Mouse (Mus musculus) CH12.LX (cell line): ENCODE measurements around the gene Olfr1325. TPM values are rescaled to one million over a fixed set of nuclear protein-coding genes. Genes with fewer than 3 reads are reported as not detected.

Experiments used
- polyA plus RNA-seq: library from polyadenylated mRNA; unstranded; fragments of >175 nt; gene quantifications from 2 replicates; pipeline ENCODE4 v1.2.1, GENCODE M21; 2012; ENCODE audit warnings: low read depth; ENCODE audit not compliant: insufficient read length
- total RNA-seq, 2 experiments: library from RNA; depleted of rRNA; stranded (reverse); fragments of 300-350 nt in 1 of 2; fragments of >200 nt in 1 of 2; gene quantifications; 2 replicates each; pipeline ENCODE4 v1.2.3; 2012 to 2014

The Olfr1325 gene
- total and polyA plus RNA-seq, 3 experiments: not detected

Other genes with a start within 250 kb of the Olfr1325 start
- 57.9 and 68.6 TPM in 2 replicates for gene Lage3, start 239.1 kb upstream of the Olfr1325 start, total RNA-seq (2012; rRNA removed)
- 102 and 118 TPM in 2 replicates for gene Lage3, start 239.1 kb upstream of the Olfr1325 start, total RNA-seq (2014; rRNA removed)
- gene Lage3, start 239.1 kb upstream of the Olfr1325 start, polyA plus RNA-seq: 56.8 and 67.4 TPM in 2 replicates
- 12.7 and 18.8 TPM in 2 replicates for gene Ubl4a, start 219.5 kb upstream of the Olfr1325 start, total RNA-seq (2012; rRNA removed)
- gene Ubl4a, start 219.5 kb upstream of the Olfr1325 start, total RNA-seq (2014; rRNA removed): 17.6 and 19.3 TPM in 2 replicates
- 39.2 and 39.3 TPM in 2 replicates for gene Ubl4a, start 219.5 kb upstream of the Olfr1325 start, polyA plus RNA-seq
- gene Slc10a3, start 219.3 kb upstream of the Olfr1325 start, total RNA-seq (2012; rRNA removed): 7.4 and 11.6 TPM in 2 replicates
- gene Slc10a3, start 219.3 kb upstream of the Olfr1325 start, total RNA-seq (2014; rRNA removed): 14.1 and 14.7 TPM in 2 replicates
- gene Slc10a3, start 219.3 kb upstream of the Olfr1325 start, polyA plus RNA-seq: 11.2 and 12.0 TPM in 2 replicates
- gene Fam3a, start 199.4 kb upstream of the Olfr1325 start, total RNA-seq (2012; rRNA removed): 8.7 and 12.5 TPM in 2 replicates
- gene Fam3a, start 199.4 kb upstream of the Olfr1325 start, total RNA-seq (2014; rRNA removed): 7.1 and 7.7 TPM in 2 replicates
- gene Fam3a, start 199.4 kb upstream of the Olfr1325 start, polyA plus RNA-seq: 8.3 and 12.3 TPM in 2 replicates
- 37.9 and 40.6 TPM in 2 replicates for gene Ikbkg, start 199.4 kb upstream of the Olfr1325 start, total RNA-seq (2012; rRNA removed)
- 25.0 and 26.4 TPM in 2 replicates for gene Ikbkg, start 199.4 kb upstream of the Olfr1325 start, total RNA-seq (2014; rRNA removed)
- 20.5 and 28.3 TPM in 2 replicates for gene Ikbkg, start 199.4 kb upstream of the Olfr1325 start, polyA plus RNA-seq
- 35.9 and 41.0 TPM in 2 replicates for gene G6pdx, start 163.5 kb upstream of the Olfr1325 start, total RNA-seq (2012; rRNA removed)
- gene G6pdx, start 163.5 kb upstream of the Olfr1325 start, total RNA-seq (2014; rRNA removed): 42.3 and 44.0 TPM in 2 replicates
- gene G6pdx, start 163.5 kb upstream of the Olfr1325 start, polyA plus RNA-seq: 61.8 and 70.5 TPM in 2 replicates
- gene Gm6880, start 111.3 kb upstream of the Olfr1325 start, total RNA-seq (2012; rRNA removed): 0.25 and 0.59 TPM in 2 replicates
- gene Gm6880, start 111.3 kb upstream of the Olfr1325 start, total RNA-seq (2014; rRNA removed): not detected in 2 replicates
- not detected in 2 replicates for gene Gm6880, start 111.3 kb upstream of the Olfr1325 start, polyA plus RNA-seq
- not detected in 2 replicates for gene Olfr1326-ps1, start 17.8 kb upstream of the Olfr1325 start, total RNA-seq (2012; rRNA removed)
- gene Olfr1326-ps1, start 17.8 kb upstream of the Olfr1325 start, total RNA-seq (2014; rRNA removed): not detected in 2 replicates
- gene Olfr1326-ps1, start 17.8 kb upstream of the Olfr1325 start, polyA plus RNA-seq: not detected in 2 replicates
- 0.17 and 0.21 TPM in 2 replicates for gene Gm5640, start 53.0 kb downstream of the Olfr1325 start, total RNA-seq (2012; rRNA removed)
- 0.26 and 0.45 TPM in 2 replicates for gene Gm5640, start 53.0 kb downstream of the Olfr1325 start, total RNA-seq (2014; rRNA removed)
- gene Gm5640, start 53.0 kb downstream of the Olfr1325 start, polyA plus RNA-seq: 0.44 and 0.50 TPM in 2 replicates
- not detected in 2 replicates for gene Gm6890, start 148.2 kb downstream of the Olfr1325 start, total RNA-seq (2012; rRNA removed)
- not detected in 2 replicates for gene Gm6890, start 148.2 kb downstream of the Olfr1325 start, total RNA-seq (2014; rRNA removed)
- gene Gm6890, start 148.2 kb downstream of the Olfr1325 start, polyA plus RNA-seq: not detected in 2 replicates
- gene Gm5936, start 244.5 kb downstream of the Olfr1325 start, total RNA-seq (2012; rRNA removed): 0.04 and 0.13 TPM in 2 replicates
- gene Gm5936, start 244.5 kb downstream of the Olfr1325 start, total RNA-seq (2014; rRNA removed): 0.18 and 0.44 TPM in 2 replicates
- gene Gm5936, start 244.5 kb downstream of the Olfr1325 start, polyA plus RNA-seq: 0.17 and 0.86 TPM in 2 replicates